Mouse (Mus musculus): ENCODE measurements around the gene Rflna.

GRCm38 (mm10) chr5:124969790-124970189, 33.2 kb upstream of the Rflna start:
- no peak for TF ChIP-seq EP300 (IDR thresholded peaks at IDR 0.05; ENCODE audit: low read depth)
- no peak for TF ChIP-seq CTCF (IDR thresholded peaks at IDR 0.05; ENCODE audit: low read depth)
